Mouse (Mus musculus): ENCODE measurements around the gene Fzr1. TPM values are rescaled to one million over a fixed set of nuclear protein-coding genes. Genes with fewer than 3 reads are reported as not detected.

Fzr1 gene
- total RNA-seq, 2 experiments from 2014 or later: 85.7 to 94.7 TPM

DNA sequence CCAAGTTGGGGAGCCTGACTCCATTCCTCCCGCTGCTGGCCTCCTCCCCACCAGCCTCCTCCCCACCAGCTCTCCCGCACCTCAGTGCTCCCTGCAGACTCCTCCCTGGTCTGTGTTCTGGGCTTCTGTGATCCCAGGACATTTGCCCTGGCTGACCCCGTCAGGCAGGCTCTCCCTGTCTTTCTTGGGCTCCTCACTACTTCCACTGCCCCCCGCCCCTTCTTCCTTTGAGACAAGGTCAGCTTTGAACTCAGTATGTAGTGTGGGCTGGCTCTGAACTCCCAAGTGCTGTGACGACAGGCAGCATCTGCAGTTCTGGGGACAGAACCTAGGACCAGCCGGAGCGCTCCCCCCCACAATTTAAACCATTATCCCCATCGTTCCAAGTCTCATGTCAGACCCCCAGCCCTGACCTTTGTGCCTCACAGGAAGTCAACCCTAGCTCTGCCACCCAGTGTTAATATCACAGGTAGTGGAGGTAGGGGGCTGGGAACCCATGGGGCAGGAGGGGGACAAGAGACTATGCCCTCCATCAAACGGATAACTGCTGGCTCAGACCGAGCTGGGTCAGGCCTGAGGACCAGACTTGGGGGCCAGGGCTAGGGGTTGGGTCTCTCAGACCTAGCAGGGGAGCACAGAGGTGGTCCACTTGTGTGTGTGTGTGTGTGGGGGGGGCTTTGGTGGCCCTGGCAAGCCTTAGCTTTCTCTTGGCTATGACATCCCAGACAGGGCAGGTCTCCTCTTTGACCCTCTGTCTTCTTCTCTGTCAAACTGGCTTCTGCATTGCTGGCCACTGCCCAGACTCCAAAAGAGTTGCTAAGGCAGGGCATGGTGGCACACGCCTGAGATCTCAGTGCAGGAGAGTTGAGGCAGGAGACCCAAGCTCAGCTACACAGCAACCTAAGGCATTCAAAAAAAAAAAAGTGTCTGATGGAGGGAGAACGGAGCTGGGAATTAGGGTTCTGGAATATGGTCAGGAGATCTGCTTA lies 39.2 kb upstream of the Fzr1 start:
- peak in 1 of 2 experiments; percentile 24 for DNase-seq (ENCODE audit: extremely low spot score in 1 of 2, low spot score in 2 of 2)
- intact Hi-C loops (cut with DNase I): no loop called here

- intact Hi-C loops (cut with DNase I): no loop called here
- DNase-seq (ENCODE audit: extremely low spot score in 1 of 2, low spot score in 2 of 2): peak; percentile 82 to 93
These were observed 38.4 kb upstream of the Fzr1 start for GRCm38 (mm10) chr10:81416581-81417226.

DNA sequence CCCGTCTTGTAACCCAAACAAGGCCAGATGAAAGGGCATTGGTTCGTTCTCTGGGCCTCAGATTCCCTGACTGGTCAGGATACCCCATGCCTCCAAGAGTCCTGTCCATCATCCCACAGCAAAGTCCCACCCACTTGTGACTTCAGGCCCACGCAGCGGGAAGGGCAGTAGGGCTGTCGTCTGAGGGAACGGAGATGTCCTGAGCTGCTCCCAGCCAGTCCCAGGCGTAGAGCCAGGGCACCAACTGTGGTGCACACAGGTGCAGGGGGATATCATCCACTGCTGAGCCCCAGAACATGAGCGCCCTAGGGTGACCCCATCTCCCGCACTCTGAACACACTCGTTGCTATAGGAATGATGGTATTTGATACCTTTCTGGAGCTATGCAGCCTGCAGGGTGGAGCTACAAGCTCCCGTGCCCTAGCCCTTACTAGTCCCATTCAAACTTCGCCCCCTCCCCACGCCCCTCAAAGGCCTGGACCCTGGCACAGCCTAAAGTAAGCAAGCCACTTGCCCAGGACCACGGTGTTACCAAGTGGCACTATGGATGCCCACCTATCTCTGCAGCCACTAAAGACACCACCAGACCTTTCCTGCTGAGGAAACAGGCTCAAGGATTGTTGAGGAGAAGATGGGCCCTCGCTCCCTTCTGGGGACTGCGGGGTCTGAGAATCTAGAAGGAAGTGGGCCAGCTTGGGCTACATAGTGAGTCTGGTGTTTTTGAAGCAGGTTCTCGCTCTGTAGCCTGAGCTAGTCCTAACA lies 37.4 kb upstream of the Fzr1 start:
- peak in 1 of 2 experiments; percentile 74 for DNase-seq (ENCODE audit: extremely low spot score in 1 of 2, low spot score in 2 of 2)
- intact Hi-C loops (cut with DNase I): no loop called here

DNA sequence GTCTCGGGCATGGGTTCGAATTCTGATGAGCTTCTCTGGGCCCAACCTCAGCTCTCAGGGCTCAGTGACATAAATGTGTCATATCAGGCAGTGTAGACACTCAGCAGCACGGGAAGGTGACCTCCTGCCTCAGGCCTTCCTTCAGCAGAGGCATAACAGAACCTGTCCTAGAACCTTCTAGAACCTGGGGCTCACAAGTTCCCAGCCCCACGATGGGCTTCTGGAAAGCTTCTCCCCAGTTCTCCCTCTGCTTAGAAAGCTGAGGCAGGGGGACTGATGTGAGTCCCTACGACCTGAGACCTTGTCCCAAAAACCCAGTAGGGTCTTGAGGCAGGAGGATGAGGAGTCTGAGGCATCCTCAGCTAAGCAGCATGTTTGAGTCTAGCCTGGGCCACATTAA lies 36.8 kb upstream of the Fzr1 start:
- intact Hi-C loops (cut with DNase I): no loop called here
- DNase-seq (ENCODE audit: extremely low spot score in 1 of 2, low spot score in 2 of 2): no peak

- intact Hi-C loops (cut with DNase I): no loop called here
- DNase-seq (ENCODE audit: extremely low spot score in 1 of 2, low spot score in 2 of 2): peak in 1 of 2 experiments; percentile 79
These were observed 36.4 kb upstream of the Fzr1 start for GRCm38 (mm10) chr10:81414682-81415081.

- intact Hi-C loops (cut with DNase I): no loop called here
- peak; percentile 70 to 94 for DNase-seq (ENCODE audit: extremely low spot score in 1 of 2, low spot score in 2 of 2)
These were observed 35.3 kb upstream of the Fzr1 start for GRCm38 (mm10) chr10:81413310-81414261.

DNA sequence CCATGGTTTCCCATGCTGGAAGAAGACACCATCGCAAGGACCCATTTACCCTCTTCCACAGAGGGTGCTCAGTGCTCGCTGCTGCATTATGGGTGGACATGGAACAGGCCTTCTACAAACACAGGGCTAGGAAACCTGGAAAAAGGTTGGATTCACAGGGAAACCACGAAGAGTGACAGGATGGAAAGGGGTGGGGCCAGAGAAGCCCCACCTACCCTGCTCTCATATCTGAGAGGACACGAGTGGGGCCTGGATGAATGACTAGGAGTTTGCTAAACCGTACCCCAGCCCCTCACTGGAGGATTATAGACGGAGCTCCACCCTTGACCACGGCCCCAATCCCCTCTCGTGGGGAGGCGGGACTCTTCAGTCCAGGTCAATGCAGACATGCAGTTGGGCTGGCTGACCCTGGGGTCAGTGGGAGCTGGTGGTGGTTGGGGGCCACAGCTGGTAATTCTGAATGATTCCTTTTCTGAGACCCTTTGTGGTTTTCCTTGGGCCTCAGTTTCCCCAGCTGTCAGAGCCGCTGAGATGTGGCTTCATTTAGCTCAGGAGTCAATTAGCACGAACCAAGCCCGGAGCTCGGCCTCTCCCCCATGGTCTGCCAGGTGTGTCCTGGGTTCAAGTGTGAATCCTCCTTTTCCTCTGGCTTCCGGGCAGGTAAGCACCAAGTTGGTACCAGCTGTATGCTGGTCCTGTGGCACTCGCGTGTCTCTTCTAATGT lies 34.4 kb upstream of the Fzr1 start:
- DNase-seq (ENCODE audit: extremely low spot score in 1 of 2, low spot score in 2 of 2): no peak
- intact Hi-C loops (cut with DNase I): no loop called here

- DNase-seq (ENCODE audit: extremely low spot score in 1 of 2, low spot score in 2 of 2): peak in 1 of 2 experiments; percentile 93
- intact Hi-C loops (cut with DNase I): no loop called here
These were observed 33.4 kb upstream of the Fzr1 start for GRCm38 (mm10) chr10:81411471-81412400.

GRCm38 (mm10) chr10:81410981-81411380 lies 32.7 kb upstream of the Fzr1 start:
- DNase-seq (ENCODE audit: extremely low spot score in 1 of 2, low spot score in 2 of 2): peak in 1 of 2 experiments; percentile 71
- intact Hi-C loops (cut with DNase I): no loop called here

GRCm38 (mm10) chr10:81410350-81410749 lies 32.0 kb upstream of the Fzr1 start:
- intact Hi-C loops (cut with DNase I): no loop called here
- no peak for DNase-seq (ENCODE audit: extremely low spot score in 1 of 2, low spot score in 2 of 2)

GRCm38 (mm10) chr10:81409330-81409729 lies 31.0 kb upstream of the Fzr1 start:
- intact Hi-C loops (cut with DNase I): no loop called here
- no peak for DNase-seq (ENCODE audit: extremely low spot score in 1 of 2, low spot score in 2 of 2)

GRCm38 (mm10) chr10:81408871-81409291 lies 30.6 kb upstream of the Fzr1 start:
- peak in 1 of 2 experiments; percentile 94 for DNase-seq (ENCODE audit: extremely low spot score in 1 of 2, low spot score in 2 of 2)
- intact Hi-C loops (cut with DNase I): no loop called here

DNA sequence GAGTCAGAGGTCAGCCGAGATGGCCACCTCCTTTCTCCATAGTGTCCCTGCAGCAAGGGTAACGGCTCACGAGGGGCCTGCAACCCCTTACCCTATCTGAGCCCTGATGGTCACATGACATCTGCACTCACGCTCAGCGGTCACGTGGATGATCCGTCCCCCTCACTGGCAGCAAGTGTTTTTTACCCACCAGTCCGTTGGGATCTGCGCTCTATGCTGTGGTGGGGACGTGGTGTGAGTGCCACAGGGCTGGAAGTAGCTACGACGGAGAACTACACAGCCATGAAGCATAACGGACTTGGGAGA lies 30.1 kb upstream of the Fzr1 start:
- DNase-seq (ENCODE audit: extremely low spot score in 1 of 2, low spot score in 2 of 2): no peak
- intact Hi-C loops (cut with DNase I): no loop called here

DNA sequence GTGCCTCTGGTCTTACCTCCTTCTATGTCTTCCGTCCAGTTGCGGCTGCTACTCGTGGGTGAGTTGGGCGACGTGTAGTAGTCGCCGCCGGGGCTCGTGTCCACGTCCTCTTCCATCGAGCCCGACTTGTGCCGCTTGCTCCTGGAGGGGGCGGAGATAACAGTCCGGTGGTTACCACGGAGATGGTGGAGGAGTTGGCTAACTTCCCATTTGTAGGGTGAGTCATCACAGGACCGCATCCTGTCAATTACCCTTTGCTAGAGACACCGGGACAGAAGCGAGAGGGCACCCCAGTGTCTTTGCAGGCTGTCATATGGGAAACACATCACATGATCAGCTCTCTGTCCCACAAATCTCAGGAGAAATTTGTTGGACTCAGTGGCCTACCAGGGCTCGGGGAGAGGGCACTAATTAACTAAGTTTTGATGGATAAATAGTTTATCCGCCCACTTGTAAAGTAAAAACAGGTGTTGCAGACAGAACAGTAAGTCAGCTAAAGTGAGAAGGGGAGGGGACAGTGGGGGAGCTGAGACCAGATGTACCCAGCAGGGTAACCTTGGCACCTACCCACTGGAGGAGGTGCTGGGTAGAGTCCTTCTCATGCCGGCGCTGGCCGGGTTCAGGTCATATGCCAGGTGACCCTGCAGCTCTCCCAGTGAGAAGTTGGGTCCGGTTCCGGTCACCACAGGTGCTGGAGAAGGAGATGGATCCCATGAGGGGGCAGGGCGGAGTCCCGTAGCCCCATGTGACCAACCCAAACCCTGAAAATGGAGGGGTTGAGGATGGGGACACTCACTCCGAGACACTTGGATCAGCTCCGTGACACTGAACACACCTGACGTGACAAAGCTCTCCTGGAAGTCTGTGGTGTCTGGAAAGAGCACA lies 29.5 kb upstream of the Fzr1 start:
- peak; percentile 76 to 89 for DNase-seq (ENCODE audit: extremely low spot score in 1 of 2, low spot score in 2 of 2)
- intact Hi-C loops (cut with DNase I): no loop called here

- intact Hi-C loops (cut with DNase I): no loop called here
- DNase-seq (ENCODE audit: extremely low spot score in 1 of 2, low spot score in 2 of 2): no peak
These were observed 28.5 kb upstream of the Fzr1 start for GRCm38 (mm10) chr10:81406504-81407440.

Measured in left cerebral cortex, postnatal 10 days (tissue).